Mouse (Mus musculus) testis, adult 2 months (tissue): Measurements from ENCODE around the gene Ankrd28. TPM values are rescaled to one million over a fixed set of nuclear protein-coding genes. Genes with fewer than 3 reads are reported as not detected.
A peak's percentile ranks its signal among the peaks of the same experiment; 100 is the strongest.

ENCODE experiments used
- H3K27ac ChIP-seq: fragments of 200-500 bp; 2 replicates; pipeline ENCODE4 v1.5.1; 2012; ENCODE audit warnings: low read depth, low read length; ENCODE audit not compliant: control insufficient read depth, insufficient read depth
- H3K27me3 ChIP-seq: fragments of 200-500 bp; 2 replicates; pipeline ENCODE4 v1.6.1; 2012; ENCODE audit warnings: mild to moderate bottlenecking, low read length, moderate library complexity; ENCODE audit not compliant: control insufficient read depth, insufficient read depth
- H3K36me3 ChIP-seq: fragments of 200-500 bp; 2 replicates; pipeline ENCODE4 v1.6.1; 2012; ENCODE audit warnings: mild to moderate bottlenecking, low read length; ENCODE audit not compliant: control insufficient read depth, insufficient read depth
- H3K4me1 ChIP-seq: fragments of 200-500 bp; 2 replicates; pipeline ENCODE4 v1.6.1; 2012; ENCODE audit warnings: low read length; ENCODE audit not compliant: control insufficient read depth, insufficient read depth
- H3K4me3 ChIP-seq: fragments of 200-500 bp; 2 replicates; pipeline ENCODE4 v1.5.1; 2012; ENCODE audit warnings: low read depth, mild to moderate bottlenecking, low read length, moderate library complexity, mixed read lengths; ENCODE audit not compliant: control insufficient read depth
- CTCF ChIP-seq: fragments of 200-500 bp; IDR thresholded peaks from 2 replicates; pipeline ENCODE4 v1.5.1; 2012; ENCODE audit warnings: low read depth, mild to moderate bottlenecking, inconsistent platforms, low read length, moderate library complexity; ENCODE audit not compliant: control insufficient read depth, insufficient read depth, insufficient replicate concordance
- POLR2A ChIP-seq: fragments of 200-500 bp; IDR thresholded peaks from 2 replicates; pipeline ENCODE4 v1.6.1; 2012; ENCODE audit warnings: low read depth, mild to moderate bottlenecking, inconsistent platforms, low read length, moderate library complexity; ENCODE audit not compliant: control insufficient read depth
- polyA plus RNA-seq: library from polyadenylated mRNA; depleted of rRNA; stranded (reverse); fragments of >200 nt; gene quantifications from 2 replicates; pipeline ENCODE4 v1.2.3, GENCODE M21; 2012

Ankrd28 gene
- polyA plus RNA-seq, 1 experiment = 25.7 TPM

GRCm38 (mm10) chr14:31748239-31748873, 82.1 kb downstream of the Ankrd28 start:
- Histone ChIP-seq H3K4me1 (no peaks in the 10 kb centered on the region), H3K4me3 (no peak overlapping the region), H3K36me3 (no peaks in the 10 kb centered on the region; the same call in 1 of the 2 replicates), H3K27me3 (no peaks in the 10 kb centered on the region), H3K27ac (no peak overlapping the region)
- TF ChIP-seq CTCF (no peak), POLR2A (no peak)

GRCm38 (mm10) chr14:31742523-31742922, 87.9 kb downstream of the Ankrd28 start:
- Histone ChIP-seq H3K4me1 (no peaks in the 10 kb centered on the region), H3K36me3 (peaks cover 1% of the 10 kb centered on the region), H3K27ac (no peak overlapping the region), H3K4me3 (peak overlapping the region; percentile 38; the same call in 1 of the 2 replicates), H3K27me3 (no peaks in the 10 kb centered on the region)
- TF ChIP-seq POLR2A (no peak), CTCF (no peak)

GRCm38 (mm10) chr14:31734811-31735210, 95.6 kb downstream of the Ankrd28 start:
- TF ChIP-seq POLR2A (no peak), CTCF (no peak)
- H3K4me1 ChIP-seq = no peaks in the 10 kb centered on the region
- no peak overlapping the region for H3K27ac ChIP-seq
- H3K36me3 ChIP-seq = peaks cover 3% of the 10 kb centered on the region
- H3K4me3 ChIP-seq = no peak overlapping the region
- no peaks in the 10 kb centered on the region for H3K27me3 ChIP-seq

GRCm38 (mm10) chr14:31727522-31727921, 102.9 kb downstream of the Ankrd28 start:
- Histone ChIP-seq H3K4me1 (no peaks in the 10 kb centered on the region), H3K36me3 (peaks cover 3% of the 10 kb centered on the region; the same call in 1 of the 2 replicates), H3K4me3 (no peak overlapping the region), H3K27me3 (no peaks in the 10 kb centered on the region), H3K27ac (no peak overlapping the region)
- TF ChIP-seq CTCF (no peak), POLR2A (no peak)

- no peaks in the 10 kb centered on the region for H3K4me1 ChIP-seq
- no peak overlapping the region for H3K4me3 ChIP-seq
- no peak overlapping the region for H3K27ac ChIP-seq
- no peaks in the 10 kb centered on the region; the same call in 1 of the 2 replicates for H3K36me3 ChIP-seq
- TF ChIP-seq CTCF = no peak
- no peak for TF ChIP-seq POLR2A
- no peaks in the 10 kb centered on the region for H3K27me3 ChIP-seq
Measured at GRCm38 (mm10) chr14:31722746-31723145, 107.7 kb downstream of the Ankrd28 start.

- TF ChIP-seq CTCF (no peak), POLR2A (no peak)
- Histone ChIP-seq H3K27ac (no peak overlapping the region), H3K27me3 (no peaks in the 10 kb centered on the region), H3K4me3 (no peak overlapping the region), H3K4me1 (no peaks in the 10 kb centered on the region), H3K36me3 (no peaks in the 10 kb centered on the region; the same call in 1 of the 2 replicates)
Measured at GRCm38 (mm10) chr14:31721256-31721655, 109.2 kb downstream of the Ankrd28 start.

GRCm38 (mm10) chr14:31718332-31718731, 112.1 kb downstream of the Ankrd28 start:
- Histone ChIP-seq H3K4me1 (no peaks in the 10 kb centered on the region), H3K27me3 (no peaks in the 10 kb centered on the region), H3K4me3 (no peak overlapping the region), H3K36me3 (no peaks in the 10 kb centered on the region; the same call in 1 of the 2 replicates), H3K27ac (no peak overlapping the region)
- TF ChIP-seq CTCF (no peak), POLR2A (no peak)
